Mouse (Mus musculus) Patski (cell line): Measurements from ENCODE around the gene Htr1d. TPM values are rescaled to one million over a fixed set of nuclear protein-coding genes. Genes with fewer than 3 reads are reported as not detected.

ENCODE experiments used
- ATAC-seq: fragments of 100-300 bp; one replicate; pipeline ENCODE4 v1.8.0; 2021
- CTCF ChIA-PET: fragments of 350-600 bp; sonication (Branson Sonifier 250); formaldehyde crosslinking; loops from one replicate; lab custom pipeline; 2022; ENCODE audit warnings: inconsistent platforms; lab: Charles Lee
- POLR2A ChIA-PET: fragments of 350-600 bp; sonication (Branson Sonifier 250); formaldehyde crosslinking; loops from one replicate; lab custom pipeline; 2022; ENCODE audit warnings: antibody characterized with exemption, inconsistent platforms; lab: Charles Lee
- DNase-seq: peaks from one replicate; pipeline ENCODE4 v3.0.0-alpha.2; 2011; ENCODE audit warnings: low read depth, low spot score
- H3K27me3 ChIP-seq: fragments of 371-371 bp; one replicate; pipeline ENCODE4 v1.5.1; 2021
- CTCF ChIP-seq: fragments of 100-300 bp; IDR thresholded peaks from one replicate; pipeline ENCODE4 v1.5.1; 2021
- in situ Hi-C: fragments of 300-500 bp; cut with MboI; formaldehyde crosslinking; loops from 3 replicates; pipeline ENCODE4 v1.11.1; 2018; ENCODE audit warnings: low pct_unique_long_range_greater_than_20kb, mixed read lengths
- polyA plus RNA-seq: library from polyadenylated mRNA; unstranded; gene quantifications from one replicate; pipeline ENCODE4 v1.2.3, GENCODE M21; 2021

Htr1d gene
- polyA plus RNA-seq, 1 experiment from 2014 or later = 0.05 TPM

DNA sequence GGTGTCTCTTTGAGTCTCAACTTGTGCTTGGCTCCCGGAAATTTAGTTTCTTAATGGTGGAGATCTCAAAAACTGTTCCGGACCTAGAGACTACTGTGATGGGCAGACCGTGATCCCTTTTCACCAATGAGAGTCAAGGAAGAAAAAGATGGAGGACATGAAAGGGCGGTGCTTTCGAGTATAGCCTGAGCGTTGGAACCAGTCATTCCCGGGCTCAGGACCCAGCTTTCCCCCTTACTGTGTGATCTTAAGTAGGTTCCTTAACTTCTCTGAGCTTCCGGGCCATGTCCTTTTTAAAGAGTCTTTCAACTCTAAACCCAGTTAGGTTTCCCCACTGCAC, 39.5 kb downstream of the Htr1d start:
- DNase-seq = no peak
- CTCF ChIA-PET = no interaction called here

DNA sequence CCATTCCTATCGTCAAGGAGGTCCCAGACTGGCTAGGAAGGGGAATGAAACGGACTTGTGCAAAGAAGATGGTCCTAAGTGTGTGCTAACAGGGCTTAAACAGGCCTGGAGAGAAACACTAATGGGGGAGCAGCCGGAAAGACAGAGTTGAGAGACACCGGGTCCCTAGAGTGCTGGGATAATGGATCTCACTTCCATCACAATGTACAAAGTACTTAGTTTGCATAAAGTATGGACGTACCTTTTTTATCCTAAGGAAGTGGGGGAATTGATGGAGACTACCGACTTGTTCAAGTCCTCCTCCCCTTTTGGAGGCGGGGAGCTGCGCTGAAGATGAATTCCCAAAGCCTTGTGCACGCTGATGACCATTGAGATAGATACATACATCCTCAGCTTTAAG, 40.1 kb downstream of the Htr1d start:
- in situ Hi-C loops = loop anchor here (5.0 kb wide), 1 partner anchor 54 kb away; no protein-coding TSS in a partner anchor
- DNase-seq = no peak
- ChIA-PET POLR2A (no interaction called here), CTCF (no interaction called here)
- H3K27me3 ChIP-seq = no peaks in the 10 kb centered on the region
- no peak for TF ChIP-seq CTCF
- ATAC-seq = no peak

More for the DNA sequence above, 39.5 kb downstream of the Htr1d start:
- POLR2A ChIA-PET = interaction anchor here (1.0 kb wide), 1 partner anchor 86 kb away, joined by 4 read pairs; no protein-coding TSS in a partner anchor
- ATAC-seq = no peak
- no peaks in the 10 kb centered on the region for H3K27me3 ChIP-seq
- no peak for TF ChIP-seq CTCF
- in situ Hi-C loops = loop anchor here (5.0 kb wide), 1 partner anchor 54 kb away; no protein-coding TSS in a partner anchor

GRCm38 (mm10) chr4:136466226-136466625, 42.9 kb downstream of the Htr1d start:
- no peaks in the 10 kb centered on the region for H3K27me3 ChIP-seq
- in situ Hi-C loops = no loop called here
- TF ChIP-seq CTCF = no peak
- DNase-seq (no peak), ATAC-seq (no peak)
- POLR2A ChIA-PET = no interaction called here
- CTCF ChIA-PET = no interaction called here

GRCm38 (mm10) chr4:136468553-136469327, 45.4 kb downstream of the Htr1d start:
- TF ChIP-seq CTCF = no peak
- ChIA-PET CTCF (interaction anchor here (0.8 kb wide), 1 partner anchor 14 kb away, joined by 3 read pairs; no protein-coding TSS in a partner anchor), POLR2A (no interaction called here)
- no peak for ATAC-seq
- DNase-seq = no peak
- in situ Hi-C loops = no loop called here
- no peaks in the 10 kb centered on the region for H3K27me3 ChIP-seq

- TF ChIP-seq CTCF = no peak
- DNase-seq (peak; percentile 51), ATAC-seq (peak; percentile 85)
- H3K27me3 ChIP-seq = no peaks in the 10 kb centered on the region
- POLR2A ChIA-PET = interaction anchor here (1.2 to 1.8 kb wide), 2 partner anchors 44 to 48 kb away, joined by 4 to 5 read pairs; no protein-coding TSS in a partner anchor
- in situ Hi-C loops = no loop called here
- CTCF ChIA-PET = no interaction called here
These were observed 46.1 kb downstream of the Htr1d start, which contains the start of gene Luzp1 for GRCm38 (mm10) chr4:136469371-136469903. Luzp1 (plus strand) TSS chr4:136469761.

DNA sequence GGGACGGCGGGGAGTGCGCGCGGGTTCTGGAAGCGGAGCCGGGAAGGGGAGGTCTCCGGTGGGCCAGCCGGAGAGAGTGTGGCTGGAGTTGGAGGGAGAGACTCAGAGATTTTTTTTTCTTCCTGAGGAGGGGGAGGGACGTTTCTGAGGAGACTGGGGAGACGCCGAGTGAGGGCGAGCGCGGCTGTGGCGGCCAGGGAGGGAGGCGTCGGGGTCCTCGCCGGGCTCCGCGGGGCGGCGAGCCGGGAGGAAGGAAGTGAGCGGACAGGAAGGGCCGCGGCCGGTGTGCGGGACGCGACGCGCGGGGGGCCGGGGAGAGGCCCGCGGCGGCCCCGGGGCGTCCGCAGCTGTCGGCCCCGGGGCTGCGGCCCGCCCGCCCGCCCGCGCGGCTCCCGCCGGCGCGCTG, 46.6 kb downstream of the Htr1d start:
- H3K27me3 ChIP-seq = no peaks in the 10 kb centered on the region
- CTCF ChIA-PET = no interaction called here
- TF ChIP-seq CTCF = no peak
- in situ Hi-C loops = no loop called here
- ATAC-seq (peak; percentile 28), DNase-seq (no peak)
- POLR2A ChIA-PET = interaction anchor here (1.2 to 1.8 kb wide), 2 partner anchors 44 to 47 kb away, joined by 4 to 5 read pairs; no protein-coding TSS in a partner anchor

DNA sequence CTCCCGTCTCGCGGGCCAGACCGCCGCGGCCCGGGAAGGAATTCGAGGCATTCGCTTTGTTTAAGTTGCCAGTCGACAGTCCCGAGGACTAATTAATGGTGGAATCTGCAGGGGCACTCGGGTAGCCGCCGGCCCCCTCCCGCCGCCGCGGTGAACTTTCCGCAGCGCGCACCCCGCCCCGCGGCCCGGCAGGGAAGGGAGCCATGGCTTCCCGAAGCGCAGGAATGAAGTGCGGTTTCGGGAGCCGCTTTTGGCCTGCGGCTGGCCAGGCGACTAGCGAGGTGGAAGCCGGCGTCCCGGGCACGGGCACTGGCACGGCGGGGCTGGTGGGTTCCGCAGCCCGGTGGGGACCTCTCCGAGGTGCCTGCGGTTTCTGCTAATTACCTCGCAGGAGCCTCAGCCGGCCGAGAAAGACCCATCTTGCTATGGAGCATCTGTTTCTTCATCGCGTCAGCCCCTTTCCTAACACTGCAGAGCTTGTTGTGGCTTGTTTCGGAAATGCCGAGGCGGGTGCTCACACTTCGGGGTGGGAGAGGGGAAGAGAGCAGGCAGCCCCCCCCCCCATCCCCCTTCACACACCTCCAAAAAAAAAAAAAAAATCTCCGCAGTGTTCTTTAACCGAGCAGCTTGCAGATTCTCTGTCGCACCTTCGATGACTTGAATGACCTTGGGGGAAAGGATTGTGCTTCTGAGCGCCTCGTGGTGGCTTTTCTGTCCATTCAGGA, 47.2 kb downstream of the Htr1d start:
- no peak for DNase-seq
- POLR2A ChIA-PET = interaction anchor here (1.2 to 1.8 kb wide), 2 partner anchors 43 to 47 kb away, joined by 4 to 5 read pairs; no protein-coding TSS in a partner anchor
- CTCF ChIA-PET = interaction anchor here (1.4 kb wide), 1 partner anchor 24 kb away, joined by 3 read pairs; no protein-coding TSS in a partner anchor
- no peaks in the 10 kb centered on the region for H3K27me3 ChIP-seq
- no peak for TF ChIP-seq CTCF
- ATAC-seq = peak; percentile 24
- in situ Hi-C loops = no loop called here

DNA sequence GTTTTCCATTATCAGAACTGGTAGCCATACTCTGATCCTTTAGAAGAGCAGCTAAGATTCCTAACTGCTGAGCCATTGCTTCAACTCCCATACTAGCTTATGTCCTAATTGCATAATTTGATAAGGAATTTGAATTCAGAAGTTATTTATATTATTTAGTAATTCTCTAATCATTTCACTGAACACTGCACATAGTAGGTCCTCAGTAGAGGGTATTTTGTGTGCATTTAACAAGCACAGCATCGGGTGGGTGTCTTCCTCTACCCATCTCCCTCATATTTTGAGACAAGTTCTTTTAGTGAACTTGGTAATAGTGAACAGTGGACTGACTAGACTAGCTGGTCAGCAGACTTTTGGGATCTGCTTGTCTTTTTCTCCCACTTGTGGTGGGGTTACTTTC, 53.4 kb downstream of the Htr1d start:
- POLR2A ChIA-PET = no interaction called here
- ATAC-seq = no peak

GRCm38 (mm10) chr4:136486549-136486948, 63.2 kb downstream of the Htr1d start:
- no peak for ATAC-seq
- in situ Hi-C loops = no loop called here
- no peak for TF ChIP-seq CTCF
- POLR2A ChIA-PET = no interaction called here
- no peak for DNase-seq
- CTCF ChIA-PET = no interaction called here
- no peaks in the 10 kb centered on the region for H3K27me3 ChIP-seq

More for the DNA sequence above, 53.4 kb downstream of the Htr1d start:
- in situ Hi-C loops = no loop called here
- CTCF ChIA-PET = no interaction called here
- DNase-seq = no peak
- no peak for TF ChIP-seq CTCF
- H3K27me3 ChIP-seq = no peaks in the 10 kb centered on the region

Other genes with a start within 250 kb of the Htr1d start
- gene Asap3, start 217.2 kb upstream of the Htr1d start, polyA plus RNA-seq = 5.5 TPM
- 0.15 TPM for gene Tcea3, start 175.8 kb upstream of the Htr1d start, polyA plus RNA-seq
- gene Zfp46, start 138.8 kb upstream of the Htr1d start, polyA plus RNA-seq = 13.0 TPM
- 70.2 TPM for gene Hnrnpr, start 112.6 kb upstream of the Htr1d start, polyA plus RNA-seq
- gene 6030445D17Rik, start 38.7 kb downstream of the Htr1d start, polyA plus RNA-seq = 0.28 TPM
- 26.8 TPM for gene Luzp1, start 46.2 kb downstream of the Htr1d start, polyA plus RNA-seq
- 66.9 TPM for gene Kdm1a, start 179.2 kb downstream of the Htr1d start, polyA plus RNA-seq
- gene Tex46, start 186.9 kb downstream of the Htr1d start, polyA plus RNA-seq = not detected
- gene Lactbl1, start 199.1 kb downstream of the Htr1d start, polyA plus RNA-seq = not detected